Mouse (Mus musculus): ENCODE measurements around the gene Arhgap18.

The Arhgap18 gene

DNA sequence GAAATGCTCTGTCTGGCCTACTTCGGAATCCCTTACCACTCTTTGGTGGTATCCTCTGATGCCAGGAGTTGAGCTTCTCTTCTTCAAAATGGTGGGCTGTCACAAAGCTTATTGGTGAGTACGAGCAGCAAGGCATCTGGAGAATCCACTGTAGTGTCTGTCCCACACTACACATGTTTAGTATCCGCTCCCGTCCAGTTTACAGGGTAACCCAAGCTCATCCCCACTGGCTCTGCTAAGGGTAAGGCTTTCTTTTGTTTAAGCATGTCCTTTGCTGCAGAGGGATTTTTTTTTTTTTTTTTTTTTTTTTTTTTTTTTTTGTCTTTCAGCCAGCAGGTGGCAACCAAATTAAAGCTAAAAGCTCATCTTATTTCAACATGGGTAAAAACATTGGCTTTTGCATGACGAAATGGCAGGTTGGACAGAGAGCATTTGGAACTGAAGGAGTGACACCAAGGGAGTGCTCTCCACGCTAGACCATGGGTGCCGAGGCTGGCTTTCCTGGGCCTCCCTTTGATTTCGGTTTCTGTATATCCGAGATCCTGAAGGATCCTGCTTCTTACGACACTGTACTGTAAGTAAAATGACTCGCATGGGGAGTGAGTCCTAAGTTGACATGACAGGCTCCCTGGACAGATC is at the start of gene Arhgap18:
Arhgap18 (plus strand) TSS at position 493 of the 639 bp plus-strand sequence.
- DNase-seq (ENCODE audit: low spot score) = no peak

DNA sequence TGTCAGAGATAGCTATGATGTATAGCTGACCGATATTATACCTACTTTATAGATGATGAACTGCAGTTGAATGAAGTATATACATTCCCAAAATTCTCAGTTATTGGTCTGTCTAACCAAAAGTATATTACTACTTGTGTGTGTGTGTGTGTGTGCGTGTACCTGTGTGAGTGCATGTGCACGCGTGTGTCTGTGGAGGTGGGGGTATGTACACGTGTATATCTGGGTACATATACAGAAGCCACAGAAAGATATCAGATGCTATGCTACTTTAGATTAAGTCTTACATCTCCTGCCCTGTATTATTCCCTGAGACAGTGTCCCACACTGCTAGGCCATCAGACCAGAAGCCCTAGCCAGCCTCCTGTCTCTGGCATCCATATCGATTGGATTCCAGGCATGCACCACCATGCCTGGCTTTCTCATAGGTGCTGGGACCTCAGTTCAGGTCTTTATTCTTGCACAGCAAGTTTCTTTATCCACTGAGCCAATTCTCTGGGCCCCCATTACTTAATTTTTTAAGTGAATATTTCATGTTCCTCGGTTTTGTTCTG is 42.7 kb upstream of the Arhgap18 start:
- DNase-seq (ENCODE audit: low spot score) = no peak

DNA sequence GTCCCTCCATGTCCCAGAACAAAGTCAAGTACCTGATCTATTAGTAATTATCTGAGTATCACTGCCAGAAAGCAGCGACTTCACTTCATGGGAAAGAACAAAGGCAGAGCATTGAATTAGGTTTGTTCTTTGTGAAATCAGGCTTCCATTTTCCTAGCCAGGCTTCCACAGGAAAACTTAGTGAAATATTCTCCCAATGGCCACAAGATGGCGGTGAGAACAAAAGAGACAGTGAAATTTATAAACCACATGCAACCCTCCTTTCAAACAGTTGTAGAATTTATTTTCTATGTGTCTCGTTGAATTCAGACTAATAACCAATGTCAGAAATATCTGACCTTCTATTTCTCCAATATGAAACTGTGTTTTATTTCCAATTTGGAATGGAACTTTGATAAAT is 42.2 kb upstream of the Arhgap18 start:
- no peak for DNase-seq (ENCODE audit: low spot score)

DNA sequence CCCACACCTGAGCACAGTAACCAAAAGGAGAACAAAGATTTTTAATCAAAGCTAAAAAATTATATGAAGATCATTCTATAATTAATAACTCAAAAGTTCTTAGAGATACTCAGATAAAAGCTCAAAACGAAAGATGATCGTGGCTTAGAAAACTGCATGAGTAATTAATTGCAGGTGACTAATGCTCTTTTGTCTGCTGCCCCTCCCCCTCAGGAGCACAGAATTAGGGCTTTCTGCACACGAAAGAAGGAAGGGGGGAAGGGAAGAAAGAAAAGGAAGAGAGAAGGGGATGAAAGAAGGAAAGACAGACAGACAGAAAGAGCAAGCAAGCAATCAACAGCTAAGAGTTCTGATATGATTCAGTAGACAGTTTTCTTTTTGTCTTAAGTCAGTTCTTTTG is 39.2 kb upstream of the Arhgap18 start:
- DNase-seq (ENCODE audit: low spot score) = no peak

DNA sequence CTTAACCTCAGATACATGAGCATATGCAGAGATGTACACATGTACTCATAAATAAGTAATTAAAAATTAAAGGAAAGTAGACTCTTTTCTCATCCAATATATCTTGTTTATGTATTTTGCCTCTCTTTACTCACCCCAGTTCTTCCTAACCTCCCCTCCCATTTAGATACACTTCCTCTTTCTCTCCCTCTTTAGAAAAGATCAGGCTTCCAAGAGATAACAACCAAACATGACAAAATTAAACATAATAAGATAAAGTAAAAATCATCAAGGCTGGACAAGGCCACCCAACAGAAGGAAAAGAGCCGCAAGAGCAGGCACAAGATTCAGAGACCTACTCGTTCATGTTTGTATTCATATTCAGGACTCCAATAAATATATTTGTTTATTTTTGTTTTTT is 28.5 kb upstream of the Arhgap18 start:
- no peak for DNase-seq (ENCODE audit: low spot score)

DNA sequence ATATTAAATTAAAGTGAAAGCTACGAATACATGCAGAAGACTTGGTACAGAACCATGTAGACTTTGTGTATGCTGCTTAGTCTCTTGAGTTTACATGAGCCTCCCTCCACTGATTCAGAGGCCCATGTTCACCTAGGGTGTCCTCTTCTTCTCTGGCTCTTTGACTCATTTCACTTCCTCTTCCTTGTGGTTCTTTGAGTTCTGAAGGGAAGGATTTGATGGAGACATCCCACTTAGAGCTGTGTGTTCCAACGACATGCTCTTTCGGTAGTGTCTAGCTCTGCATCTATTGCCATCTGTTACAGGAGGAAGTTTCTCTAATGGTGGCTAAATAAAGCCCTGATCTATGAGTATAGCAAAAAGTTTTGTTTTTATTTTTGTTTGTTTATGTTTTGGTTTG is 28.0 kb upstream of the Arhgap18 start:
- DNase-seq (ENCODE audit: low spot score) = no peak

DNA sequence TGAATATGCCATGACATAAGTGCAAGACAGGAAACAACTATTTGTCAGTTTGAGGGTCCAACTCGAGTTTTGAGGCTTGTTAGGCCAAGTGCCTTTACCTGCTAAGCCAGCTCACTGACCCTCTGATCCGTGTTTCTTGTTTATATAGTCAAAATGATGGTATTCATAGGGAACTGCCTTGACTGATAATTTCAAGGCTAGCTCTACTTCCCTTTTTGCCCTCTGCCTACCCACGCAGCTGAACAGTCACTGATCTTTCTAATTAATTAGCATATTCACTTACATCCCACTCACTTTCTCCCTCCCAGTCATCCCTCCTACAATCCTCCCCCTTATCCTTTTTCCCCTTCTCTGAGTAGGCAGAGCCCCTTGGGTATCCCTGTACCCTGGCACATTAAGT is 2.4 kb upstream of the Arhgap18 start:
- DNase-seq (ENCODE audit: low spot score) = no peak

DNA sequence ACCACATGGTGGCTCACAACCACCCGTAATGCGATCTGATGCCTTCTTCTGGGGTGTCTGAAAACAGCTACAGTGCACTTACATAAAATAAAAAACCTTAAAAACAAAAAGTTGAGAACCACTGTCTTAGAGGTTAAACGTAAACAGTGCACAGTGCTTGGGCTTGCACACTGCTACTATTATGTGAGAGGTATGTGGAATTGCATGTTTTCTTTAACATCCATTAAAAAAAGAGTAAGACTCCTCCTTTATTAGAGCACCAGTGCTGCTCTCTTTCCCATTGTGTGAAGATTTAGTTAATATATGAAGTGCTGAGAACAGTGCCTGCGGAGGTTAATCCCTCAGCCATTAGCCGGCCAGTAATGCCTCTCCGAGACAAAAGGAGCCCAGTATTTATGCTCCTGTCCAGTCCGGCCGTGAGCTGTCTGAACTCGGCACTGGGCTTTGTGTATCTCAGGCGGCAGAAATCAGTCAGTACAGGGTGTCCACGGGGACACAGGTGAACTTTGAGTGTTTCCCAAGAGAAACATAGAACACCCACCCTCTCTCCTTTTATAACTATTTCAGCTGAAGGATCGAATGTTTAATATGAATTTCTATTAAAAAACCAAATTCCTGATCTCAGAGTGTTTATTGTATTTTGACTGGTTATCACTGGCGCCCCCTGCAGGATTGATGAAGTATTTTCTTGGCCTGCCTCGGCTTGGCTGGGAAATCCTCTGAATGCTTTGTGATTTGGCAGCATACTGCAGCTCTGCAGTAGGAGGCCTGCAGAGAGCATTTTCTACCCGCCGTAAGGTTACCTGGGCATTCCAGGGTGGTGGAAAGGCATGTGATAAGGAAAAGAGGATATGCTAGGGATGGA is 925 bp upstream of the Arhgap18 start:
- no peak for DNase-seq (ENCODE audit: low spot score)

DNA sequence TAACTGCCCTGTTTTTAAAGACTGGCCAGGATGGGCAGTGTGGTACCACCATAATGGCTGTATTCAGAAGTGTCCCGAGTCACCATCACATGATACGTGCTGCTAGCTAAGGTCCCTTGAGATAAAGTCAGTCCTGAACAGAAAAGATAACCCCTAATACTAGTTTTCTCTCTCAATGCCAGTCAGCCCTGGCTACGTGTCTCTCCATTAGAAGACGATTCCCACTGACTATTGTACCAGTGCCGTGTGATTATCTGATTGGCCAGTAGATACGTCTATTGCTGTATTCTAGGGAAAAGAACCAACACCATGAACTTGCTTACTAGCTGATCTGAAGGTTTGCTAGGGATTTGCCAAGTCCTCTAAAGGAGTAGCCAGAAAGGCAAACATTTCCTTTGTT is 785 bp downstream of the Arhgap18 start:
- no peak for DNase-seq (ENCODE audit: low spot score)

DNA sequence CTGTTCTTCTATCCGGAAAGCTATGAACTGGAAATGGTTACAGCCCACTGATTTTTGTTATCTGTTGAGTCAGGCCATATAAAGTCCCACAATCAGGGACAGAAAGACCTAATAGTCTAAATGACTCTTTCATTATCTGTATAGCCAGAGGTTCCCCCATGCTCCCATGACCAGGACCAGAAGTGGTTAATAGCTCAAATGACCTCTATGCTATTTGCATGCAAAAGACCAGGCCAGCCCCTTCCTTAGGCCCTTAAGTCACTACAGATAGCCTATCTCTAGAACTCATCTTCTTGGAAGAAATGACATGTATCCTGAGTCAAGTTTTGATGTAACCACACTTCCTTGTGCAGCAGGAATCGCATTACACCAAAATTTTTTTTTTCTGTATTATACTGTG is 4.0 kb downstream of the Arhgap18 start:
- DNase-seq (ENCODE audit: low spot score) = no peak

DNA sequence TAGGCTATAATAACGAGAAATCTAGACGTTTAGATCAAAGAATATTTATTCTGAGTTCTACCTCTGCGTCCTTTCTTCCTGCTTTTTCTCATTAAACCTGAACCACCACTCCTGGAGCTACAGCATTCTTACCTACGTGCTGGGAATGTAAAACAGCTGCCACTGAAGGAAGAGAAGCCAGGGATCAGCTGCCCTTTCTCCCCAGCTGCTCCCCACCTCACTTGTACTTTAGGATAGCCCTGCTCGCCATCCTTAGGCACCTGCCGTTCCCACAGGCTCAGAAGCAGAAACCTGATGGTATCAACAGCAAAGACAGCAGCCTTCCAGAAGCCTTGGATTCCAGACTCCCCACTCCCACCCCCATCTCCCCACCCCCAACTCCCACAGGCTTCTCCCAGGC is 6.2 kb downstream of the Arhgap18 start:
- no peak for DNase-seq (ENCODE audit: low spot score)

DNA sequence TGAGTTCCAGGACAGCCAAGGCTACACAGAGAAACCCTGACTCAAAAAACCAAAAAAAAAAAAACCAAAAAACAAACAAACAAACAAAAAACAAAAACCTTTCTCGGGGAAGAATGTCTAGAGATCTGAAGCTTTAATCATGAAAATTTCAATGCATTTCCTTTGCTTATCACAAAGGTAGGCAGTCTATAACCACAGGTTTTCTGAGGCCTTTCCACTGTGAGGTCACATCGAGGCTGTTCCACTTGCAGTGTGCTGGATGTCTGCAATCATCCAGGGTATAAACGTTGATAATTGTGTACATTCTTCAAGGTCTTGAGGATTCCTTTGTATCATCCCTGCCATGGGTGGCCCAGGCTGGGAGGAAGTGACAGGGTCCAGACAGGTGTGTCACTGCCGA is 7.9 kb downstream of the Arhgap18 start:
- no peak for DNase-seq (ENCODE audit: low spot score)

DNA sequence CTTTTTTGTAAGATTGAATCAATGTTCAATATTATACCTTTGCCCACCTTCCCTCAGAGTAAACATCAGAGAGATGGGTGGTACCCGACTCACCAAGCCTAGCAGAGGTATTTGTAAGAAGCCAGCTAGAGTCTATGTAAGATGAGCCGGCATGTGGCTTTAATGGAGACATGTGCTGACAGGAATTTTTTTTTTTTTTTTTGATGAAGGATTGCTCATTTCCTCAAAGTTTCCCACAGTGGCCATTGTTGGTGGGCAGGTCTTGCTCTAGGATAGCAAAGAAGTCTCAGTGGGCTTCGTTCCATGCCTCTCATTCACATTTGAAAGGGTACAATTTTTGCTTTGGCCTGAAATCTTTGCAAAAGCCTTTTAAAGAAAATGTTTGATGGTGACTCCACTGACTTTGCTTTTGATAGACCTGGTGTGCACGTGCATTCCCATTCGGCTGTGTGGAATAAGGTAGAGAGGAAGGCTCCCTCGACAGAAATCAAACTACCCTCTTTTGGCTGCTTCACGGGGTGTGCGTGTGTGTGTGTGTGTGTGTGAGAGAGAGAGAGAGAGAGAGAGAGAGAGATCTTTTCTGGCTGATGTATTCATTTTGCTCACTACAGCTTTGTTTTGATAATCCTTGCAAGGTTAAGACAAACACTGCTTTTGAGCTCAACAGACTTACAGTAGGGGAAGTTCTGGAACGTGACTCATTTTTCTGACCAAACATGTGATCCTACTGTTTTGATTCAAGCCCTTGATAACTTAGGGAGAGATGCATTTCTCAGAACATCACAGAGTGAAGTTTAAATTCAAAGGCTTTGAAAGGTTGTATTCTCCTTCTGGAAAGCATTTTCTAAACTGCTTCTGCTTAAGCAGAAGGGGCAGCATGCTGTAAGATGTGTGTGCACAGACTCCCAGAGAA is 9.0 kb downstream of the Arhgap18 start:
- DNase-seq (ENCODE audit: low spot score) = no peak

DNA sequence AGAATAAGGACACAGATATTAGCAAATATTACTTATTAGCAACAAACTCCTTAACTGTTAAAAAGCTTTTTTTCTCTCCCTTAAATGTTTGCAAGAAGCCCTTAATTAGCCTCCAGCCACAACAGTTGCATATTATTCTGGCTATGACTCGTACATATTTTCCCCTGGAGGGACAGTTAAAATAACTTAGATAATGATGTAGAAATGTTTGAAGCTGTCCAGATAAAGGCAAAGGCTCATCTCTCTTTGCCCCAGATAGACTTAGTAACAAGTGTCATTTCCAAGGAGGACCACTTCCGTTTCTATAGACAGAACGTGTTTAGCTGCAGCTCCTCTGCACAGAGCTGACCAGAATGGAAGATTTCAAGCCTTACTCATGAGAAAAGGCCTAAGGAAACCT is 14.0 kb downstream of the Arhgap18 start:
- DNase-seq (ENCODE audit: low spot score) = no peak

DNA sequence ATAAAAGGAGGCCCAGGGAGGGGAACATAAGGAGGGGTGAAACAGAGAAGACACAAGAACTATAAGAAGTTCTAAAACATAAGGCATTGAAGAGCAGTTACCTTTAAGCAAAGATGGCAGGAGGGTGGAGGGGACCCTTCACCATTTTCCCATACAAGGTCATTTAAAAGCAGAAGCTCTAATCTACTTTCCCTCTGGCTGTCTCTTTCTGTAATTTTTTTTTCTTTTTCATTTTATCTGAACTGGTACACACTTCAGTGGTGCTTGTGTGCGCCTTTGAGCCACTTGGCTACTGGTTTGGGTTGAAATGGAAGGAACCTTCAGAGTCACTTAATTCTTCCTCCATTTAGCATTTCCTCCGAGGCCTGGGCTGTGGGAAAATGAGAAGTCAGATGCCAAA is 15.7 kb downstream of the Arhgap18 start:
- DNase-seq (ENCODE audit: low spot score) = no peak

DNA sequence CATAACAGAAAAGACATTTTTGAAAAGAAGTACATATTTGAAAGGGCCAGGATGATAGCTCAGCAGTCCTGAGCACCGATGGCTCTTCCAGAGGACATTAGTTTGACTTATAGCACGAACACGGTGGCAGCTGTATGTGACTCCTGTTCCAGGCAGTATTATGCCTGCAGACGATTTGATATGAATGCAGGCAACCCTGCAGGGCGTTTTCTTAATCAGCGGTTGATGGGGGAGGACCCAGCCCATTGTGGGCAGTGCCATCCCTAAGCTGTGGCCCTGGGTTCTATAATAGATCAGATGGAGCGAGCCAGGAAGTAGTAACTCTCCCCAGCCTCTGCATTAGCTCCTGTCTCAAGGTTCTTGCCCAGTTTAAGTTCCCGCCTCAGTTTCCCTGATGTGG is 16.8 kb downstream of the Arhgap18 start:
- no peak for DNase-seq (ENCODE audit: low spot score)

DNA sequence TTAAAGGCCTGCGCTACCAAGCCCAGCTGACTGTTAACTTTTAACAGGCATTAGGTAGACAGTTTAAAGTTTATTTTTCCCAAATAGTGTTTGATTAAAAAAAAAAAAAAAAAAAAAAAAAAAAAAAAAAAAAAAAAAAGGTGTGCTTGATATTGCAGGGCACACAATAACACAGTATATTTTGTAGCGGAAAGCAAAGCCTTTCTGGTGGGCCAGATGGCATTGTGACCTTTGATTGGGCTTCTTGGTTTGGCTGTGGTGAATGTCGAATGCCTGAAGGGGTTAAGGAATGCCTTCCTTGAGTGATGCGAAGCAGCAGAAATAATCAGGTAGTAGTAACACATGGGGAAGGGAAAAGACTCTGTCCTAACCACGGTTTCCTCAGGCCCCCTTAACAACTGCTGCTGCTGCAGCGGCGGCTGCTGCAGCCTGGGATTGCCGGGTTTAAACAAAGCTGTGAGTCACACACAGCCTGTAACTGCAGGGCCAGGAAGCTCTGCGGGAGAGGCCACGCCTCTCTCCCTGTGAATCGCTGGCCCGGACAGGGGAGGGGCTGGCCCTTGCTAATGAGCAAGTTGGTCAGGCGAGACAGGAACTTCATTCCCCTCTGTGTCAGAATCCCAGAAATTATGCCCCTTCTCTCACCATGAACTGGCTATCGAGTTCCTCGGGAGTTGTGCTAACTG is 18.9 kb downstream of the Arhgap18 start:
- peak; percentile 45 for DNase-seq (ENCODE audit: low spot score)

DNA sequence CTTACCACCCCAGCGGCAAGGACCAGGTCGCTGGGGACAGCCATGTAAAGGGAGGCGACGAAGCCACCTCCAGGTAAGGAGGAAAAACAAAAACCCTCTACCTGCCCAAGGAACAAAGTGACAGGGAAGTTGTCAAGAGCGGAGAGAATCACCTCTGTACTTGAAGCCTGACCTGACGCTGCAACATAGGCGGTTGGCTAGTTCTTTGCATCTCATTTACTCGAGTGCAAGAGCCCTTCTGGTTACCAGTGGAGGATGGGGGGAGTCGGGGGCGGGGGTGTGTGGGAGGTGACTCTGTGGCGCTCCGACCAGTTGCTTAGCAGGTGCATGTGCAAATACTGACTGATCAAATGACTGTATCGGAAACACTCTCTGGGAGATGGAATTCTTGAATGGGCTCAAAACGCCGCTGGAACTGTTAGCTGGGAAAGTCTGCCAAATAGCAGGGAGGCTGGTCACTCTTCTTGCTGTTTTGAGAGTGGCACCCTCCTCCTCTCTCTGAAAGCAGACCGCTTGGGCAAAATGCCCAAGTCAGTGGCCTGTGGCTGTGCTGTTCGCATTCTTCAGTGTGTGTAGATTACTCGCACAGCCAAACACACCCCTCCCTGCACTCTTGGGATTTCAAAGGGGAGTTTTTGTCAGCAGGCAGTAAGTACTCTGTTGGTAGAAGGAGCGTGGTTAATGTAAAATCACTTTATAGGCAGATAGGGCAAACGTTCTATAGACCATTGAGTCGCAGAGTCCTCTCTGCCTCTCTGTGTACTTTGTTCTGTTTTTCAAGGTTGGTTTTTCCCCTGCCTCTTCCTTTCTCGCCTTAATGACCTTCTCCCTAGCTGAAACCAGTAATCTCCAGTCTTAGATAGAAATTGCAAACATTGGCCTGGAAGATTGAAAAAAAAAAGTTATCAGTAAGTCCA is 19.7 kb downstream of the Arhgap18 start:
- peak; percentile 47 for DNase-seq (ENCODE audit: low spot score)

DNA sequence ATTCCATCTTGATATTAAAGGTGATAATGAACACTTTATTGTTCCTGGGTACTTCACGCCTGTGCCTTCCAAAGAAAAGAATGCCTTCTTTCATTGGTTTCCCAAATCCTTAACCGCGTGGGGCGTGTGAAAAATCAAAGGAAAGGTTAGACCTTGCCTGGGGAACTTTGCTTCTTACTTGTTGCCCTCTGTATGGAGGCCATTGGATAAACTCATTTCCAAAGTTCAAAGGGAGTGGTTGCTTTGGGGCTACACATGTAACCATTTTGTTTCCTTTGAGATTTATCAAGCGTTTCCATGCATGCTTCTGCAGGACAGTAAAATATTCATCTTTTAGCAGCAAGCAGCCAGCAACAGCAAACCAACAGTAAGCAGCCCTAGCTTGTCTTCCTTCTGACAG is 20.3 kb downstream of the Arhgap18 start:
- DNase-seq (ENCODE audit: low spot score) = no peak

DNA sequence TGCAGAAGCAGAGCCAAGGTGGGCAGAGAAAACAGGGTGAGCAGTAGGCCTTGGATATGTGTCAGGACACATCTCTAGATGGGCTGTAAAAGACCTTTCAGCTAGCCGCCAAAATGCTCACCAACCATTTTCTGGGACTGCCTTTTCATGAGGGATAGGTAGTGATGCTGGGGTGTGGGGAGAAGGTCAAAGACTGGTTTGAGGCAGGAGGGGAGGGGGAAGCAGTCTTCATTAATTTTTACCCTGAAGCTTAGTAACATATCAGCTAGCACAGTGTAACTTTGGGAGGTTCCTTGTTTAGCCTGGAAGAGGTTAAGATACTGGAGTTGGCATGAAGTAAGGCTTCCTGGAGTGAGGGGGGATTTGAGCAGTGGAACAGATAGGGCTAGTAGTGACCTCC is 21.0 kb downstream of the Arhgap18 start:
- no peak for DNase-seq (ENCODE audit: low spot score)

DNA sequence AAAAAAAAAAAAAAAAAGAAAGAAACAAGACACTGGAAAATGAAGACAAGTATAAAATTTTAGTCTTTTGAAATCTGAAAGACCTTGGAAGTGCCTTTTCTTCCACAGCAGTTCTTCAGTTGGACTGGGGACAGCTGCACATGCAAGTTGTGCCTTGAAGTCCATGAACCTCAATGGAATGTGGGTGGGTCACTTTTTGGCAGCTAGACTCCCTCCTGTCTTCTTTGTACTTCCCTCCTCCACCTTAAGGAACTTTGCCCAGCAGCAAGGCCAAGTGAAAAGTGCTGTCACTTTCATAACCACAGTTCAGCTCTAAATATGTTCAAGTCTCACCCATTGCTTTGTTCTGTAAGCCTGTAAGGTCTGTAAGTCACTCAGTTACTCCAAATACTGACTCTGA is 23.2 kb downstream of the Arhgap18 start:
- DNase-seq (ENCODE audit: low spot score) = no peak
